Mouse (Mus musculus): ENCODE measurements around the gene Gatad2b. TPM values are rescaled to one million over a fixed set of nuclear protein-coding genes. Genes with fewer than 3 reads are reported as not detected.

Gene Gatad2b
- polyA plus RNA-seq, 1 experiment = 14.2 TPM

DNA sequence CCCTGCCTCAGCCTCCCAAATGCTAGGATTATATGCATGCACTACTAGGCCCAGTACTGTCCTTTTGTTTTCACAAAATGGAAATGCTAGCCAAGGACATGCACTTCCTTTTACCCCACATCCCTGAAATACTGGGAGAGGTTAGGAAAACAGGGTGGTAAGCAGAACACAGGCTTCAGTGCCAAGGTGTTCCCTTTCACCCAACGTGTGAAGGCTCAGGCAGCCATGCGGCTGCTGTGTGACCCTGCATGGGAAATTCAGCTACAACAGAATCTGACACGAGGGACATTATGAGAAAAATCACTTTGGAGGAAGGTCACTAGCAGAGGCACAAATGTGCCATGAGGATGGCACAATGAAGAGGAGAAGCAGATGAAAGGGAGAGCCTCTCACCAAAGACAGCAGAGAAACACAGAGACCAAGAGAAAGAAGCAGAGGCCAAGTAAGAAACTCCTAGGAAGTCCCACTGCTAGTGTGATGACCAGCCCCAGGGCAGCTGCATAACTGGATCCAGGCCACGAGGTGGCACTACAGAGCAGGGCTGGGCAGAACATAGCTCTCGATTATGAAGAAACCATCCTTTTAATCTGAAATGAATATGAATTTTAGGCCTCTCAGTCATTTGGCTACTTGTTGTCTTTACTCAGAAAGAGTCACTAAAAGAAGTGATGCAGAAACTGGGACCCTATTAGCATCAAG lies 119.5 kb downstream of the Gatad2b start:
- H3K27me3 ChIP-seq (ENCODE audit: control insufficient read depth, insufficient read depth, insufficient read length) = no peaks in the 10 kb centered on the region
- H3K79me3 ChIP-seq (ENCODE audit: low read depth) = no peaks in the 10 kb centered on the region
- H3ac ChIP-seq (ENCODE audit: control insufficient read depth, insufficient read length, low read depth) = no peak overlapping the region
- TF ChIP-seq CTCF (IDR thresholded peaks at IDR 0.05; ENCODE audit: control insufficient read depth, insufficient read depth, insufficient read length) (peak; percentile 79), FOSL1 (IDR thresholded peaks at IDR 0.05; ENCODE audit: insufficient read depth, low read length, poor library complexity, severe bottlenecking) (no peak)
- no peak overlapping the region for H3K4me3 ChIP-seq (ENCODE audit: insufficient read depth, poor library complexity, severe bottlenecking)
- no peaks in the 10 kb centered on the region for H3K79me2 ChIP-seq (ENCODE audit: control insufficient read depth, insufficient read depth)
- H3K36me3 ChIP-seq (ENCODE audit: control insufficient read depth, insufficient read depth) = peaks cover 88% of the 10 kb centered on the region

DNA sequence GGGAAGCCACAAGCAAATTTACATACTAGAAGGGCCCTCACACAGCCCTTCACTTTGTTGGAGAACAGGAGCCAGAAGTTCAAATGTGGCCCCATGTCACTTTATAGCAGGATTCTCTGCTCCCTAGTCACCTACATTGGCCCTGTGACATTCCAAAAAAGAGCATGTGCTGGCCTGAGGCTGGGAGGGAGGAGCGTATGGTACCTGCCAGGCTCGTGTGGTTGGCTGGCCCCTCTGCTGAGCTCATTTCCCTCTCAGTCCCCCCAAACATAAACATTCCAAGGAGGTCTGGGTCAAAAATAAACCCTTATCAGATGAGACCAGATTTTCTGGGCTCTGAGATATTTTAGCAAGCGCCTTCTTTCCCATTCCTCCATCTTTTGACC lies 120.0 kb downstream of the Gatad2b start:
- peaks cover 84% of the 10 kb centered on the region for H3K36me3 ChIP-seq (ENCODE audit: control insufficient read depth, insufficient read depth)
- H3K4me3 ChIP-seq (ENCODE audit: insufficient read depth, poor library complexity, severe bottlenecking) = no peak overlapping the region
- TF ChIP-seq MYOD1 (IDR thresholded peaks at IDR 0.05; ENCODE audit: control insufficient read depth, insufficient read length, low read depth) (no peak), MYOG (IDR thresholded peaks at IDR 0.05; ENCODE audit: control insufficient read depth, extremely low read depth, insufficient read length) (no peak), MAX (IDR thresholded peaks at IDR 0.05) (no peak), CEBPB (IDR thresholded peaks at IDR 0.05; ENCODE audit: low read depth) (no peak), CTCF (IDR thresholded peaks at IDR 0.05; ENCODE audit: control insufficient read depth, insufficient read depth, insufficient read length) (no peak), FOSL1 (IDR thresholded peaks at IDR 0.05; ENCODE audit: insufficient read depth, low read length, poor library complexity, severe bottlenecking) (no peak), USF1 (IDR thresholded peaks at IDR 0.05; ENCODE audit: low read depth) (no peak)
- no peak overlapping the region for H3ac ChIP-seq (ENCODE audit: control insufficient read depth, insufficient read length, low read depth)
- no peaks in the 10 kb centered on the region for H3K79me2 ChIP-seq (ENCODE audit: control insufficient read depth, insufficient read depth)
- no peaks in the 10 kb centered on the region for H3K27me3 ChIP-seq (ENCODE audit: control insufficient read depth, insufficient read depth, insufficient read length)
- H3K79me3 ChIP-seq (ENCODE audit: low read depth) = no peaks in the 10 kb centered on the region

Small RNAs within 50 kb of the gene (microRNA-seq; reads per million reads assigned to microRNA genes)
- not detected for gene Mir7012 (ENCODE audit: borderline microRNAs expressed)

Other genes starting within 250 kb of the Gatad2b start
- 67.6 TPM for gene 4933434E20Rik, start 241.5 kb upstream of the Gatad2b start, polyA plus RNA-seq (2012; fragmentation: generic; extraction: Trizol)
- gene Ubap2l, start 240.6 kb upstream of the Gatad2b start, polyA plus RNA-seq (2012; fragmentation: generic; extraction: Trizol) = 110 TPM
- 341 TPM for gene Tpm3, start 220.5 kb upstream of the Gatad2b start, polyA plus RNA-seq (2012; fragmentation: generic; extraction: Trizol)
- 0.47 TPM for gene Nup210l, start 189.0 kb upstream of the Gatad2b start, polyA plus RNA-seq (2012; fragmentation: generic; extraction: Trizol)
- gene Rps27, start 79.5 kb upstream of the Gatad2b start, polyA plus RNA-seq (2012; fragmentation: generic; extraction: Trizol) = 4,707 TPM
- 28.2 TPM for gene Rab13, start 79.5 kb upstream of the Gatad2b start, polyA plus RNA-seq (2012; fragmentation: generic; extraction: Trizol)
- 36.1 TPM for gene Jtb, start 61.6 kb upstream of the Gatad2b start, polyA plus RNA-seq (2012; fragmentation: generic; extraction: Trizol)
- 0.06 TPM for gene Creb3l4, start 49.7 kb upstream of the Gatad2b start, polyA plus RNA-seq (2012; fragmentation: generic; extraction: Trizol)
- 82.1 TPM for gene Slc39a1, start 45.0 kb upstream of the Gatad2b start, polyA plus RNA-seq (2012; fragmentation: generic; extraction: Trizol)
- 25.7 TPM for gene Crtc2, start 39.0 kb upstream of the Gatad2b start, polyA plus RNA-seq (2012; fragmentation: generic; extraction: Trizol)
- gene Dennd4b, start 28.0 kb upstream of the Gatad2b start, polyA plus RNA-seq (2012; fragmentation: generic; extraction: Trizol) = 2.6 TPM
- 8.6 TPM for gene Slc27a3, start 96.8 kb downstream of the Gatad2b start, polyA plus RNA-seq (2012; fragmentation: generic; extraction: Trizol)
- 39.3 TPM for gene Ints3, start 140.4 kb downstream of the Gatad2b start, polyA plus RNA-seq (2012; fragmentation: generic; extraction: Trizol)
- gene Npr1, start 172.7 kb downstream of the Gatad2b start, polyA plus RNA-seq (2012; fragmentation: generic; extraction: Trizol) = 1.0 TPM
- gene Ilf2, start 182.9 kb downstream of the Gatad2b start, polyA plus RNA-seq (2012; fragmentation: generic; extraction: Trizol) = 93.9 TPM
- gene Snapin, start 197.9 kb downstream of the Gatad2b start, polyA plus RNA-seq (2012; fragmentation: generic; extraction: Trizol) = 18.8 TPM
- 103 TPM for gene Chtop, start 216.3 kb downstream of the Gatad2b start, polyA plus RNA-seq (2012; fragmentation: generic; extraction: Trizol)
- gene S100a1, start 221.2 kb downstream of the Gatad2b start, polyA plus RNA-seq (2012; fragmentation: generic; extraction: Trizol) = 96.0 TPM
- 96.7 TPM for gene S100a13, start 221.3 kb downstream of the Gatad2b start, polyA plus RNA-seq (2012; fragmentation: generic; extraction: Trizol)
- 0.96 TPM for gene S100a14, start 233.7 kb downstream of the Gatad2b start, polyA plus RNA-seq (2012; fragmentation: generic; extraction: Trizol)
- 49.2 TPM for gene S100a16, start 244.1 kb downstream of the Gatad2b start, polyA plus RNA-seq (2012; fragmentation: generic; extraction: Trizol)

Data from C2C12 (cell line).